Mouse (Mus musculus) thymus, adult 18-20 months (tissue): ENCODE results near the gene Sema3a.

Source experiments
- DNase-seq, 2 experiments: peaks; one replicate each; pipeline ENCODE4 v3.0.0; 2022; ENCODE audit warnings: mixed read lengths in 2 of 2

The Sema3a gene

GRCm38 (mm10) chr5:13125241-13125692 is at the start of gene Sema3a:
Gene Sema3a, plus strand, starts transcription at chr5:13125414.
- DNase-seq = no peak

DNA sequence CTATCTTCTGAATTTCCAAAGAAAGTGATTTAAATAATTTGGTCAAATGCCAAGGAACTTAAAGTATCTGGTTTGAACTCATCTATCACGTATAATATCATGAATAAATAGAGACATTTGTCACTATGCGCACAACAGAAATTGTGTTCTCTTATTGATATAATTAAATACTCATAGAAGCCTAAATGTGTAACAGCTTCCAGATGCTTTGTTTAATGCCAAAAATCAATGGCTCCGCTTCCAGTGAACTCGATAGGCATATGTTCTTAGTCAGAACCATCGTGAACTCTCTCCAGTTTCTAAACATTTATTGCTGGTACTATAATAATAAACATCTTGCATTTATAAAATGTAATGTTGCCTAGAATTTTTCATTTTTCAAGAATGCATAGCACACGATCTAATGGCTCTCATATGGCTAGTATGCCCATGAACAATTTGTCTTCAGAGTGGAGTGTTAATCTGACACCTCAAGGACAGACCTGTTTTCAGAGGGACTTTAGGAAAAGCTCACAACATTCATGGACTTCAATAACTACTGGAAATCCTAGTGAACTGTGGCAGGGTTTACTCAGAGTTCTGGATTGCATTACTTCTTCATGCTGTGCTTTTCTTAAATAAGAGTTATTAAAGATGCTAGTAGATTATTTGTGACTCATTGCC is 40.3 kb upstream of the Sema3a start:
- DNase-seq = no peak

GRCm38 (mm10) chr5:13090431-13090830 is 34.8 kb upstream of the Sema3a start:
- DNase-seq = no peak

DNA sequence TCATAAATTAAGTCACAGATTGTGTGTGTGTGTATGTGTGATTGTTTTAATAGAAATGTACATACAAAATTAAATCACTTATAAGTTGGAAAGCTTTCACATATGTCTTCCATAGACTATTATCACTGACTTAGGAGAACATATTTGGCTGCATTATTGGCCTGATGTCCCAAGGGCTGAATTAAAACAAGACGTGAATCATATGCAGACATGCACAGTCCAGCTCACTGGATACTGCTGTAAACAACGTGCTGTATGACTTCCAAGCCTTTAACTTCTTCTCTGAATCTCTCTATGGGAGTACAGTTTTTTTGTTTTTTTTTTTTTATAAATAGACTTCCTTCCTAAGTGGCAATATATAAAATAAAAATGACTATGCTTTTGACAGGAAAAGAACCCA is 15.7 kb upstream of the Sema3a start:
- no peak for DNase-seq

DNA sequence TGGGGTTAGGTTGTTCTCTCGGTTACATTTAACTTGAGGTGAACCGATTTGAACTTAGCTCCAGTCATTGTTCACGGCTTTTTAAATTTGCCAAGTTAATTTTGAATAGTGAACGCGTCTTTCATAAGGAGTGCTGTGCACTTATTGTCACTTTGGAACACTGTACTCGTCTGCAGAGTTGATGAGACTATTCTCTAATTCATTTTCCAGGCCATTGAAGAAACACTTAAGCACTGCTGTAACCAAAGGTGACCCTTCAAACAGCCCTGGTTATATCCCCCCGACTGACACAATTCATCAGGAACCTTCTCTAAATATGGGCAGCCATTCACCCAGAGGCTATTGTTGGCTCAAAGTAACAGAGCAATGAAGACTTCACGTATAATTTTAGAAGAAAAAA is 8.0 kb upstream of the Sema3a start:
- DNase-seq = no peak

DNA sequence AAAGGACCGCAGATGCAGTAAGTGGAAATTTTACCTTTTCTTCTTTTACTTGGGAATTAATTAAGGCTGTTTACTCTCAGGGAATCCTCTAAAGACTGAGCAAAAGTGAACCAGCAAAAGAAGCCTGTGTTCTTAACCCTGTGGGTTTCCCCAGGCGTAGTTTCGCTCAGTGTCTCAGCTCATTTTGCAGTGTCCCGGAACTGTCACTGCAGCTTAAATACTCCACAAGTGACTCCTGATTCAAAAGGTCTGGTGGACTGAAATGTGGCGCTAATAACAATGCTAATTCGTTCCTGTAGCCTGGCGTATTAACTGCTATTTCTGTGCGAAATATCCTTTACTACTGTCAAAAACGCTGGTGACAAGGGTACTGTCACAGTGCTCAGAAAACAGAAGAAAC is 543 bp downstream of the Sema3a start:
- no peak for DNase-seq

- no peak for DNase-seq
These were observed 982 bp downstream of the Sema3a start for GRCm38 (mm10) chr5:13126196-13126595.

- DNase-seq = no peak
These were observed 1.9 kb downstream of the Sema3a start for GRCm38 (mm10) chr5:13127121-13127520.

- DNase-seq = no peak
These were observed 19.7 kb downstream of the Sema3a start for GRCm38 (mm10) chr5:13144733-13145457.

GRCm38 (mm10) chr5:13149909-13150308 is 24.7 kb downstream of the Sema3a start:
- DNase-seq = no peak

GRCm38 (mm10) chr5:13151002-13151401 is 25.8 kb downstream of the Sema3a start:
- DNase-seq = no peak

- DNase-seq = no peak
These were observed 32.8 kb downstream of the Sema3a start for GRCm38 (mm10) chr5:13157761-13158612.

DNA sequence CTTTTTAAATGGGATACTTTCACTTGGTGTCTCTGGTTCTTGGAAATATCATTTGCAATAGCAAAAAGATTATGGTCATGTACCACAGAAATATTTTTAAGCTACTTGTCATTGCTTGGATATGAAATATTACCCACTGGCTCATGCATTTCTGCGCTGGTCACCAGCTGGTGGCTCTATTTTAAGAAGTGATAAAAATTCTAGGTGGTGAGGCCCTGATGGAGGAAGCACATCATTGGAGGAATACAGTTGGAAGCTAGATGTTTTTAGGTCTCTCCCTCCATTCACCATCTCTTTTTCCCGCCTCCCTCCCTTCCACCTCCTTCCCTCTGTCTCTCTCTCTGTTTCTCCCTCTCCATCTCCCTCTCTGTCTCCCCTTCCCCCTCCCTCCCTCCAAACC is 57.0 kb downstream of the Sema3a start:
- DNase-seq = no peak

DNA sequence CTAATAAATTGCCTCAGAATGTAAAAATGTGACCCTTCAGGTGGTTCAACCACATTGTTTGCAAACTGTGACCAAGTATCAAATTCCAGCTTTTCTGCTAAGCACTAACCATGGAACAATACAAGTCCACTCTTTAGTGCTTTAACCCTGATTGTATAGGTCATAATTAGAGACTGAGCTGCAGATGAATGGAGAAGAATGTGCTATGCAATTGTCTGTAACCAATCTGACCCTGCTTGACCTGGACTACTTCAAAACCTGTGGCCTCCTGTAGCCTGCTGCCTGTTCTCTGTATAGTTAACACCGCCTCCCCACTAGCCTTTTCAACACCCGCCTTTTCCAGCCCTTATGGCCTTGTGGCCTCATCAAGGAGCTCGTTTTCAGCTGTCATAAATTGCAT is 72.7 kb downstream of the Sema3a start:
- DNase-seq = no peak

GRCm38 (mm10) chr5:13199709-13200108 is 74.5 kb downstream of the Sema3a start:
- no peak for DNase-seq

DNA sequence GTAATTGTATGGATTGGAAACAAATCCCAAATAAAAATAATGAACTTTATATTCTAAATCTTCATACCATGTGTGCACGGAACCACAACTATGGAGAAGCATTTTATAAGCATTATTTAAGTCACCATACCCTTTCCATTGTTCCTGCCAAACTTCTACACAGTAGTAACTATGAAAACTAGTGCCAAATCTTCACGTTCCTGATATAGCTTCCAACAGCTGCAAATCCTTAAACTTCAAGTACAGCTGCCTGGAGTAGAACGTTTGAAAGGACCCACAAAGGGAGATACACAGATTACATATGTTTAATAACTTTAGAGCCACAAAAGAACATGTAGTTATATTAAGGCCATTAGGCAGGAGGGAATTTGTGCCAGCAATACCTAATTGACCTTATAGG is 130.1 kb downstream of the Sema3a start:
- no peak for DNase-seq

- DNase-seq = no peak
These were observed 131.1 kb downstream of the Sema3a start for GRCm38 (mm10) chr5:13256321-13256720.

- DNase-seq = no peak
These were observed 137.9 kb downstream of the Sema3a start for GRCm38 (mm10) chr5:13263087-13263486.

DNA sequence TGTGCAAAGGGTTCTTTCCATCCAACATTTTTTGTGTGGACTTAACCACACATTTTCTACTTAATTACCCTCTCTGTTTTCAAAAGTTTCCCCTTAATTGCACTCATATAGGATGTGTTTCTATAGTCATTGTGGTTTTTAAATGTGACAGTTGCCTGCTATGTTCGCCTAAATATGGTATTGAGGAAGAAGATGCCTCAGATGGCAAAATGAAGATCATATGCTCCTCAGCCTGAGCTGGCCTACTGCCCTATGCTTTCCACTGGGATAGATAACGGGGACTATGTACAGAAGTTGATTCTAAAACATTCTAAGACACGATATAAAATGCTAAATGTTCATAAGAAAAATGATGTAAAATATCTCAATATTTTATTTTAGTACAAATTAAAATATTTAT is 138.3 kb downstream of the Sema3a start:
- no peak for DNase-seq

GRCm38 (mm10) chr5:13312667-13313066 is 187.5 kb downstream of the Sema3a start:
- DNase-seq = no peak

DNA sequence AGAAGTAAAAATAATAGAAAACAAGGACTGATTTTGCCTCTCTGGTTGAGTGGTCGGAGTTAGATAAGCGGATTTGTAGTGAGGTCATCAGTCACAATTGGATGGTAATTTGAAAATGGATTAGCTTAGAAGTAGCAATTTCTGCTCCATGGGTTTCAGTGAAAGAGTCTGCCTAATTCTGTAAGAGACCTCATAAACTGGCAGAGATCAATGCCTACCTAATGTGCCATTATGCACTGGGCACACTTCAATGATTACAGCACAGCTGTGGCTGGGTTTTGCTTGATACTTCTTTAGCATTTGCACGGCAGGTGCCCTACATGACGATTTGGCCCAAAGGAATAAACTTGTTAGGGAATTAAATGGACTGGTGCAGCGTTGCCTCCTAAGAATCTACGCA is 188.8 kb downstream of the Sema3a start:
- DNase-seq = no peak

GRCm38 (mm10) chr5:13318728-13319429 is 193.7 kb downstream of the Sema3a start:
- no peak for DNase-seq

GRCm38 (mm10) chr5:13320138-13320537 is 194.9 kb downstream of the Sema3a start:
- no peak for DNase-seq
